Mouse (Mus musculus) megakaryocyte, embryonic 14.5 days (primary cell): ENCODE data around the gene Figla.

ENCODE experiments used
- FLI1 ChIP-seq: IDR thresholded peaks from 2 replicates; pipeline ENCODE4 v1.6.1; 2012; ENCODE audit warnings: low read length, inconsistent platforms, mixed read lengths
- GATA1 ChIP-seq: IDR thresholded peaks from 3 replicates; pipeline ENCODE4 v1.6.1; 2012; ENCODE audit warnings: mixed read lengths, low read length, inconsistent platforms, borderline replicate concordance

DNA sequence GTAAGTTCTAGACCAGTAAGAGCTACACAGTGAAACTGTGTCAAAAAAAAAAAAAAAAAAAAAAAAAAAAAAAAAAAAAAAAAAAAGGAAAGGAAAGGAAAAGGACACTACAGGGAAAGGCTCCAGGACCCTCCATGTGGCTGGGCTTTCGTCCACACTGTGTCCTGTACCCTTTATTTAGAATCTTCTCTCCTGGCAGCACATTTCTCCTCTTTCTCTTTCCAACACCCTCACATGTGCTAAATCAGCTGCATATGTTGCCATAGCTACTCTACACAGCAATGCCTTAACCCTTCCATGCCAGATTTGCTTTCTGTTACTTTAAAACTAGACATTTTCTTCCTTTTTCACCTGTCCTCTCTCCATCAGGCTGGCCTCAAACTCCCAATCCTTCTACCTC is 24.2 kb downstream of the Figla start:
- TF ChIP-seq GATA1 = no peak
- TF ChIP-seq FLI1 = no peak
